Mouse (Mus musculus): ENCODE results near the gene Gm11214.

DNA sequence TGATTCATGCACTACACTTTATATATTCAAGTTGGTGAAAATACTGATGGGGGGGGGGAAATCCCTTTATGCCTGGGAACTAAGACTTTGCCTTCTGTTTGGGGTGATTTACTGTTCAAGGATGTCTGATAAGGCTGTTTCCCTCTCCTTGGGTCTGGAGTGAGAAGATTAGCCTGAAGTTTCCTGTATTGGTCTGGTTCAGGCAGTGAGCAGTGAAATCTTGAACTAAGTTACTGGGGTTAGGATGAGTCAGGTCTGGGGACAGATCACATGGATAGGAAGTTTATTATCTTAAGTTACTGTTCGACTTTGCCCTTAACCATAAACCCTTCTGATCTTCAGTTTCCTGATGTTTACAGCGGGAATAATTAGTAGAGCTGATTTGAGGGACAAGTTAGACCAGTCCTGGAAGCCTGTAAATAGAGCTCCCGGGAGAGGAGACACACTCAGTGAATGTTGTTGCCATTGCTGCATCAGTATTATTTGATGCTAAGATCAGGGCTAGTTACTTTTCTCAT lies 37.6 kb downstream of the Gm11214 start:
- TF ChIP-seq CTCF (IDR thresholded peaks at IDR 0.05; ENCODE audit: low read depth) (no peak), EP300 (IDR thresholded peaks at IDR 0.05; ENCODE audit: low read depth) (no peak)
